Mouse (Mus musculus): ENCODE results near the gene Hus1. TPM values are rescaled to one million over a fixed set of nuclear protein-coding genes. Genes with fewer than 3 reads are reported as not detected.

Hus1 gene
- polyA plus RNA-seq (2015; fragmentation: Nextera tagmentation; extraction: Ambion mirVana), result 14.1 and 15.9 TPM in 2 replicates

GRCm38 (mm10) chr11:9010853-9011339 is at the start of gene Hus1:
Gene Hus1, minus strand, starts transcription at chr11:9011191.
- 0% methylated on average over 43 of the region's 43 CpGs for WGBS
- peak within 1 kb of the TSS; percentile 93 for H3K27ac ChIP-seq
- peaks cover 16% of the 10 kb centered on the region for H3K36me3 ChIP-seq
- ATAC-seq (ENCODE audit: low FRiP score, low read depth), result peak; percentile 91
- H3K9ac ChIP-seq, result peak within 1 kb of the TSS; percentile 82
- peak within 1 kb of the TSS; percentile 84 for H3K4me2 ChIP-seq (replicated peaks)
- peaks cover 16% of the 10 kb centered on the region for H3K27me3 ChIP-seq
- H3K4me1 ChIP-seq, result peaks cover 11% of the 10 kb centered on the region
- no peaks in the 10 kb centered on the region for H3K9me3 ChIP-seq
- peak within 1 kb of the TSS; percentile 65 for H3K4me3 ChIP-seq

DNA sequence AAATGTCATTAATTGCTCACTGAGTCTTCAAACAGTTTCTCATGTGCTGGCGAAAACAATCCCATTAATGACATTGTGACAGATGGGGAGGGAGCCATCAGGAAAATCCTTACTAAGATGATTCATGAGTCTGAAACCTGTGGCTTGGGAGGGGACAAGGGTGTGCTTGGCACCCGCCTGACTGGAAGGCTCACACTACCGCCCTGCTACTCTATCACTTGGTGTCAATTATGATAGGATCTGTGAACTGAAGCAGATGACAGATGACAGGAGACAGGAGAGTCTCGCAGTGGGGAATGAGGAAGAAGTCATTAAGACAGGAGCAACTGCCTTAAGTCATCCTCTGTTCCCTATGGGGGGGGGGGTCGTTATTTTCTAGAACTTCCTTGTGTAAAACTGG is 49.5 kb upstream of the Hus1 start:
- H3K36me3 ChIP-seq, result no peaks in the 10 kb centered on the region
- H3K4me3 ChIP-seq, result no peak overlapping the region
- H3K9ac ChIP-seq, result no peak overlapping the region
- 36% methylated on average over 5 of the region's 5 CpGs for WGBS
- no peaks in the 10 kb centered on the region for H3K9me3 ChIP-seq
- H3K27ac ChIP-seq, result no peak overlapping the region
- ATAC-seq (ENCODE audit: low FRiP score, low read depth), result no peak
- no peaks in the 10 kb centered on the region for H3K4me1 ChIP-seq
- H3K27me3 ChIP-seq, result no peaks in the 10 kb centered on the region
- no peak overlapping the region for H3K4me2 ChIP-seq (replicated peaks)

- Histone ChIP-seq H3K9me3 (no peaks in the 10 kb centered on the region), H3K4me3 (no peak overlapping the region), H3K27ac (no peak overlapping the region), H3K36me3 (no peaks in the 10 kb centered on the region), H3K4me2 (replicated peaks) (no peak overlapping the region), H3K27me3 (no peaks in the 10 kb centered on the region), H3K9ac (no peak overlapping the region), H3K4me1 (no peaks in the 10 kb centered on the region)
- WGBS, result 63% methylated on average over 1 of the region's 1 CpGs
- ATAC-seq (ENCODE audit: low FRiP score, low read depth), result no peak
Observed at GRCm38 (mm10) chr11:9060029-9060428, 49.0 kb upstream of the Hus1 start.

GRCm38 (mm10) chr11:9057711-9058110 is 46.7 kb upstream of the Hus1 start:
- H3K4me2 ChIP-seq (replicated peaks), result no peak overlapping the region
- no peak overlapping the region for H3K27ac ChIP-seq
- no peaks in the 10 kb centered on the region for H3K9me3 ChIP-seq
- no peak overlapping the region for H3K9ac ChIP-seq
- H3K4me3 ChIP-seq, result no peak overlapping the region
- no peaks in the 10 kb centered on the region for H3K4me1 ChIP-seq
- ATAC-seq (ENCODE audit: low FRiP score, low read depth), result no peak
- no peaks in the 10 kb centered on the region for H3K36me3 ChIP-seq
- H3K27me3 ChIP-seq, result 0 out of 2 replicates have a peak, but pooled peaks cover 4% of the 10 kb centered on the region
- WGBS, result 82% methylated on average over 4 of the region's 4 CpGs

GRCm38 (mm10) chr11:9056937-9057336 is 45.9 kb upstream of the Hus1 start:
- Histone ChIP-seq H3K27ac (no peak overlapping the region), H3K9me3 (no peaks in the 10 kb centered on the region), H3K4me3 (no peak overlapping the region), H3K4me1 (no peaks in the 10 kb centered on the region), H3K9ac (no peak overlapping the region), H3K27me3 (0 out of 2 replicates have a peak, but pooled peaks cover 11% of the 10 kb centered on the region), H3K36me3 (no peaks in the 10 kb centered on the region), H3K4me2 (replicated peaks) (no peak overlapping the region)
- no peak for ATAC-seq (ENCODE audit: low FRiP score, low read depth)
- 78% methylated on average over 2 of the region's 2 CpGs for WGBS

GRCm38 (mm10) chr11:9051895-9052294 is 40.9 kb upstream of the Hus1 start:
- ATAC-seq (ENCODE audit: low FRiP score, low read depth), result no peak
- Histone ChIP-seq H3K9me3 (no peaks in the 10 kb centered on the region), H3K27ac (no peak overlapping the region), H3K4me1 (peaks cover 5% of the 10 kb centered on the region), H3K4me2 (replicated peaks) (no peak overlapping the region), H3K4me3 (no peak overlapping the region), H3K27me3 (peaks cover 44% of the 10 kb centered on the region), H3K9ac (no peak overlapping the region), H3K36me3 (no peaks in the 10 kb centered on the region)
- 65% methylated on average over 2 of the region's 2 CpGs for WGBS

DNA sequence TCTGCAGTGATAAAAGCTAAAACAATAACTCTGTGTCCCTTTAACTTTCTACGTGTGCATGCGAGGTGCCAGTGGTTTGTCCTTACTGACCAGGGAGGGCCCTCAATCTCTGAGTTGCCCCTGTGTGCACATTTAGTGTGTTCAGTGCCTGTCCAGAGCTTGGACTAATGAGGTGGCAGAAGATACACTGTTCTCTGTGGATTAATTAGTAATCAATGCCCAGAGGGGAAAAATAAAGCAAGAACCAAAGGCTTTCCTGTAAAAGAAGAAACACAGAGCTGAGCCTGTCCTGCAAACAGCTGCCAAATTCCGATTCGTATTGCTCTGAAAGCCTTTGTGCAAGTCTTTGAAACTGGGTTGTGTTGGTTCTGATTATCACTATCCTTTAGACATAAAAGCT is 39.2 kb upstream of the Hus1 start:
- Histone ChIP-seq H3K9me3 (no peaks in the 10 kb centered on the region), H3K27me3 (peaks cover 44% of the 10 kb centered on the region), H3K4me3 (no peak overlapping the region), H3K9ac (no peak overlapping the region), H3K27ac (no peak overlapping the region), H3K4me1 (peaks cover 5% of the 10 kb centered on the region), H3K4me2 (replicated peaks) (no peak overlapping the region), H3K36me3 (no peaks in the 10 kb centered on the region)
- 81% methylated on average over 4 of the region's 4 CpGs for WGBS
- ATAC-seq (ENCODE audit: low FRiP score, low read depth), result no peak

- H3K27ac ChIP-seq, result no peak within 1 kb of the TSS
- peaks cover 44% of the 10 kb centered on the region for H3K27me3 ChIP-seq
- H3K4me2 ChIP-seq (replicated peaks), result peak within 1 kb of the TSS; percentile 92
- H3K36me3 ChIP-seq, result no peaks in the 10 kb centered on the region
- ATAC-seq (ENCODE audit: low FRiP score, low read depth), result peak; percentile 70
- whole genome bisulfite sequencing, result under 1% methylated on average over 18 of the region's 18 CpGs
- H3K9ac ChIP-seq, result peak within 1 kb of the TSS; percentile 50; the same call in 1 of the 2 replicates
- H3K4me3 ChIP-seq, result peak within 1 kb of the TSS; percentile 50
- H3K4me1 ChIP-seq, result peaks cover 5% of the 10 kb centered on the region
- no peaks in the 10 kb centered on the region for H3K9me3 ChIP-seq
Observed at GRCm38 (mm10) chr11:9048703-9049060, 37.7 kb upstream of the Hus1 start, which contains the start of gene Sun3. Gene Sun3, minus strand, starts transcription at chr11:9048991.

GRCm38 (mm10) chr11:9048011-9048702 is 37.2 kb upstream of the Hus1 start, which contains the start of gene Gm11992:
Gene Gm11992, plus strand, starts transcription at chr11:9048594.
- Histone ChIP-seq H3K4me2 (replicated peaks) (peak within 1 kb of the TSS; percentile 92), H3K27ac (no peak within 1 kb of the TSS), H3K9ac (peak within 1 kb of the TSS; percentile 50; the same call in 1 of the 2 replicates), H3K27me3 (peaks cover 43% of the 10 kb centered on the region), H3K4me3 (peak within 1 kb of the TSS; percentile 50), H3K4me1 (peaks cover 5% of the 10 kb centered on the region), H3K9me3 (no peaks in the 10 kb centered on the region), H3K36me3 (no peaks in the 10 kb centered on the region)
- peak; percentile 100 for ATAC-seq (ENCODE audit: low FRiP score, low read depth)
- WGBS, result 5% methylated on average over 21 of the region's 21 CpGs

DNA sequence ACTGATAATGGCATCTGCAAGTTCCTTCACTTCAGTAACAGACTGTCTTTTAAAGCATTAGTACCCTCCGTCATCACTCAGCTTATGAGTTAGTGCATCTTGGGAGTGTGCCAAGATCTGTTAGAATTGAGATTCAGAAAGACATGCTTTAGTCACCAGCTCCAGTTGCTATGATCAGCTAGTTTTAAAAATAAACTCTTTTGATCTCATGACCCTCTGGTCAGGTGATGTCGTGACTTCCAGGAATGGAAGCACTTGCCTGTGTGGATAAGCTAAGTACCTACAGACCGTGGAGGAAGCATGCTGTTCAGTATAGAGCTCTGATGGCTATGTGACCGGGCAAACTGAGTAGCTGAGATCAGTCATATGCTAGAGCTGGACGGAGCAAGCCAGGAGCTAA is 36.1 kb upstream of the Hus1 start:
- Histone ChIP-seq H3K4me3 (no peak overlapping the region), H3K27me3 (peaks cover 34% of the 10 kb centered on the region), H3K36me3 (no peaks in the 10 kb centered on the region), H3K4me1 (peaks cover 5% of the 10 kb centered on the region), H3K4me2 (replicated peaks) (no peak overlapping the region), H3K9ac (no peak overlapping the region), H3K9me3 (no peaks in the 10 kb centered on the region), H3K27ac (no peak overlapping the region)
- ATAC-seq (ENCODE audit: low FRiP score, low read depth), result no peak
- 87% methylated on average over 5 of the region's 5 CpGs for WGBS

DNA sequence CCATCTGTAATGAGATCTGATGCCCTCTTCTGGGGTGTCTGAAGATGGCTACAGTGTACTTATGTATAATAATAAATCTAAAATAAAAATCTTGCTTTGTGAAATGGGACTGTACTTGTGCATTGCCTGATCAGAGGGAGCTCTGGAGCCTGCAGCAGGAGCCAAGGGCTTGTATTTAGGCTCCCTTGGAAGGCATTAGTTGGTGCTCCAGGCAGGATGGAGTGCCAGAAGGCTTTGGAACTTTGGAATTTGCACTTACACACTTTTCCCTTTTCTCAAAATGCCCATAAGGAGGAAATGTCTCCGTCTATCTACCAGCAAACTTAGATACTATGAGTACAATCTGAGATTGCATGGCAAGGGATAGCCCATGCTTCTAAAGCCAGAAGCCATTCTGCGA is 35.6 kb upstream of the Hus1 start:
- H3K36me3 ChIP-seq, result no peaks in the 10 kb centered on the region
- H3K4me2 ChIP-seq (replicated peaks), result no peak overlapping the region
- peaks cover 5% of the 10 kb centered on the region for H3K4me1 ChIP-seq
- H3K9me3 ChIP-seq, result no peaks in the 10 kb centered on the region
- H3K27ac ChIP-seq, result no peak overlapping the region
- ATAC-seq (ENCODE audit: low FRiP score, low read depth), result no peak
- H3K4me3 ChIP-seq, result no peak overlapping the region
- no peak overlapping the region for H3K9ac ChIP-seq
- 89% methylated on average over 2 of the region's 2 CpGs for WGBS
- peaks cover 29% of the 10 kb centered on the region for H3K27me3 ChIP-seq

GRCm38 (mm10) chr11:9031530-9031929 is 20.5 kb upstream of the Hus1 start:
- no peak overlapping the region for H3K27ac ChIP-seq
- no peaks in the 10 kb centered on the region for H3K36me3 ChIP-seq
- no peaks in the 10 kb centered on the region for H3K4me1 ChIP-seq
- H3K4me3 ChIP-seq, result no peak overlapping the region
- no peak for ATAC-seq (ENCODE audit: low FRiP score, low read depth)
- 85% methylated on average over 2 of the region's 2 CpGs for WGBS
- H3K9ac ChIP-seq, result no peak overlapping the region
- H3K4me2 ChIP-seq (replicated peaks), result no peak overlapping the region
- 0 out of 2 replicates have a peak, but pooled peaks cover 4% of the 10 kb centered on the region for H3K27me3 ChIP-seq
- no peaks in the 10 kb centered on the region for H3K9me3 ChIP-seq

Data from limb, embryonic 13.5 days (tissue).